Mouse (Mus musculus) gastrocnemius, adult 18-20 months (tissue): ENCODE results near the gene Arhgef7. TPM values are rescaled to one million over a fixed set of nuclear protein-coding genes. Genes with fewer than 3 reads are reported as not detected.

Experiments
- DNase-seq: peaks from one replicate; pipeline ENCODE4 v3.0.0; 2021; ENCODE audit warnings: low spot score
- total RNA-seq, 2 experiments: library from RNA; stranded (reverse); gene quantifications; 2 replicates each; pipeline ENCODE4 v1.2.3; 2021

The Arhgef7 gene
- total RNA-seq, 2 experiments from 2014 or later = 31.3 to 32.0 TPM

DNA sequence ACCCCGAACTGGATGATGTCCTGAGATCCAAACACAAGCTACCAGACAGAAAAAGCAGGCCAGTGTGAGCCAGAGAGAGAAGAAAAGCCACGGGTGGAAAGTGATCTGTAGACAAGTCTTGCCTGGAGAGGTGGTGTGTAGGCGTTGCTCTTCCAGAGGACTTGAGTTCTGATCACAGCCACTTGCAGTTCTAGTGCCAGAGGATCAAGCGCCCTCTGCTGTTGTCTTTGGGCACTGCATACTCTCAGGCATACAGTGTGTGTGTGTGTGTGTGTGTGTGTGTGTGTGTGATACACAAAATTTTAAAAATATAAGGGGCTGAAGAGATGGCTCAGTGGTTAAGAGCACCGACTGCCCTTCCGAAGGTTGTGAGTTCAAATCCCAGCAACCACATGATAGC lies 15.3 kb upstream of the Arhgef7 start:
- DNase-seq = no peak

DNA sequence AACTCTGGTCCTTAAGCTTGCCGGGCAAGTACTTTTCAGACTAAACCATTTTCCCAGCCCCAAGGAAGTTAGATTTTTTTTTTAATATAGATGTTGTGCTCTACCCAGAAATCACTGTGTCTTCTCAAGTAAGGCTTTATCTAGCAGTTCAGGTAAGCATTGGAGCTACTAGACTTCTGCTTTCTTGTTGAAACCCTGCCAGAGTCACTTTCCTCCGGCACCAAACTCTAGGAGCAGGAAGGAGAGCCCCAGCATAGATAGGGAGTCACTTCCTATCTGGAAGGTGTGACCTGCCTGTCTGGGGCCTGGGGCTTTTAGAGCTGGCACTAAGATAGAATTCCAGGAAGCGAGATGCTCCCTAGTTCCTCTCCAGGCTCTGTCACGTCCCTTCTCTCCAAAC lies 10.3 kb upstream of the Arhgef7 start:
- DNase-seq = no peak

DNA sequence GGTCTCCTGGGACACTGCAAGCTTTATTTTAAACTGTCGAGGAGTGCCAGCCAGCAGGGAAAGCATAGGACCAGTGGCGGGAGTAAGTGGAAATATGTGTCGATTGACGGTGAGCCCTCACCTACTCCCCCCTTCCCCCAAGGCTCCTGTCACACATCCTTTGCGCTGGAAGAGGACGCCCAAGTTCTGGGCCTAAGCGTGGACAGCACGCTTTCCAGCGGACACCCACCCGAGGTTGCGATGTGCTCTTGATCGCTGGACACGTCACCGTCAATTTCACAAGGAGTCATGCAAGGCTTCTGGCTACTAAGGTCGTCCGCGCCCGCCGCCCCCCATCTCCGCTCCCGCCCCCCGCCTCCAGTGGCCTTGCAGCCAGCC lies 259 bp upstream of the Arhgef7 start:
- DNase-seq = no peak

DNA sequence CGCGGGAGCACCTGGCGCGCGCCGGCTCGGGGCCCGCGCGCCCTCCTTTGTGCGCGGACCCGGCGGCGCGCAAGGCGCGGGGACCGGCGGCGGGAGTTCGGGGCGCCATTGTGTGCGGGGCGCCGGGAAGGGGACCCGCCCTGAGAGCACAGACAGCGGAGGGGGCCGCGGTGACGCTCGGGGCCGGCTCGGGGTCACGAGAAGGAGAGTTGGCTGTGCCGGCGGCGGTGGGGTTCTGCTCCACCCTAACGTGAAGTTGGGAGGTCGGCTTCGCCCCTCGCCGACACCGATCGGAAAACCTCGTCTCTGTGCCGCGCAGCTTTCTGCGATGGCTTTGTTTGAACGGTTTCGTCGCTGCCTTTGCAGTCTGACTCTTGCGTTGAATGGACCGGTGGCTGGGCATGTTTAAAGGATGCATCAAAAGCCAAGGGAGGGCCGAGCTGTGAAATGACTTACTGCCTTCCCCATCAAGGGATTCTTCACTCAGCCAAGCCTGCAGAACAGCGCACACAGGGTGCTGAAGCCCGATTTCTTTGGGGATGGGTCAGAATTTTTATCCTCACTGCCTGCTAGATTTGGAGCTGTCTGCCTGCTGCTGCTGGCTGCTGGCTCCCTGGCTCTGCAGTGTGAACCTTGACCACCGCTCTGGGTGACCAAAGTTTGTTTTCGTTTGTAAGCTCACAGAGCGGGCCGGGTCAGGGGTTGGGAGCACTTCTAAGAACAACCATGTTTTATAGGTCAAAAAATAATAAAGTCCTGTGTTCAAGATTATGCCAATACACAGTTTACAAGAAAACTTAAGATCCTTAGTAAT lies 1.2 kb downstream of the Arhgef7 start:
- DNase-seq = no peak

DNA sequence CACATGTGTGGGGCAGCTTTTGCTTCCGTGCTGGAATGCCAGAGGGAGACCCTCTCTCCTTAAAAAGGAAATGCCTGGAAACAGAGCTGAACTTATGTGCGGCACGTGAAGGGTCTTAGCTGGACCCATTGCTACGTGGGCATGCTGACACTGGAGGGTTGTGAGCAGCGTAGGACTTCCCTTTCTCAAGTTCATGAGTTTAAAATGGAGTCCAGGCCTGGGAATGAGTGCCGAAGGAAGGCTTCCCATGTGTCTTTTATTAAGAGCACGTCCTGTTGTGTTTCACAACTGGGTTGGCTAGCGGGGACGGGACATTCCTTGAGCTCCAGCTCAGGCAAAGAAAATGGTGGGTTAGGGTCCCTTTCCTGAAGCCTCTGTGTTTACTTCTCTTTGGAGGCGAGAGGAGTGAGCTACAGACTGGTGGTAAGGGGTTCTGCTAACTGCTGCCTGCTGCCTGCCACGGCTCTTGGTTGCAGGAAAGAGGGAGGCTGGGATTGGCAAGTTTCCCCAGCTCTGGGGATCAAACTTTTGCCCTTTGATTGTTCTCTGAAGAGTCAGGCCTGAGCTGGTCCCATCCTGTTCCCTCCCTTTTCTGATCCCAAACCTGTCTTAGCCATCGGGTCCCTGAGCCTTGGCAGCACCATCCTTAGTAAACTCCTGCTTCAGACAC lies 2.9 kb downstream of the Arhgef7 start:
- no peak for DNase-seq

DNA sequence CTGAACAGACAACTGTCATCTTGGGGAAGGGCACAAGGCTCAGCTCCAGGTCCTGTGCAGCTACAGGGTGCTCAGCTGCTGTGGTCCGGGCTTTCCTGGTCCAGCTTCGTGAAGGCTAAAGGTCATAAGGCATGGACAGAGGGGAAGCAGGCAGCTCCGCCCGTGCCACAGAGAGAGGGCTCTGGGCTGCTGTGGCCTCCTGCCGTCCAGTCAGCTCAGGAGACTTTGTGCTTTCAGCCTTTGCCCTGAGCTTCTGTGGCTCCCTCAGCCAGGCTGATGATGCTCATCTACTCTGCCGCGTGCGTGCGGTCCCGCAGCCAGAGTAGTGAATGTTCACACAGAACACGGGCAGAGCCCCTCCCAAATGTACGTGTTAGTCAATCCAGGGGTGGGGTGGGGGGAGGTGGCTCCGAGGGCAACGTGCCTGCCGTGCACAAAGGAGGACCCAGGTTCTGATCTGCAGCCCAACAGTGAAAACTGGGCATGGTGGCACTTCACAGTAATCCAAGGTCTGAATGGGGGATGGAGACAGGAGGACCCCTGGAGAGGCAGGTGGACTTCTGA lies 8.2 kb downstream of the Arhgef7 start:
- DNase-seq = no peak

- peak; percentile 49 for DNase-seq
Observed at GRCm38 (mm10) chr8:11737096-11737495, 9.6 kb downstream of the Arhgef7 start.

DNA sequence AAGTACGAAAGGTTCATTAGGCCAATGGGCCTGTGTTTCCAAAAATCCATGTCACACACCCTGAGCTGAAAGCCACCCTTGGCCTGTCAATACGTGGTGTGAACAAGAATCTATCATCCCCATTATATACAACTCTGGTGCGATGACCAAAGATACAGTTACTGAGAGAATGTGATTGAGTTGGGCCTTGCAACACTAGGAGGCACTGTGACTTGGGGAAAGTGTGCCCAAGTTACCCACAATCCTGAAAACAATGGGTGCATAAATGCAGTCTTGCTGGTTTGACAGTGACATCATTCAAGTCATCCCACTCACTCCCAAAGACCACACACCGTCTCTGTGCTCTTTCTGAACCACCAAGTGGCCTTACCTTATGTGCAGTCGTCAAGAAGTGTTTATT lies 11.6 kb downstream of the Arhgef7 start:
- no peak for DNase-seq

GRCm38 (mm10) chr8:11740857-11741256 lies 13.3 kb downstream of the Arhgef7 start:
- DNase-seq = no peak

- no peak for DNase-seq
Observed at GRCm38 (mm10) chr8:11743580-11743979, 16.1 kb downstream of the Arhgef7 start.

DNA sequence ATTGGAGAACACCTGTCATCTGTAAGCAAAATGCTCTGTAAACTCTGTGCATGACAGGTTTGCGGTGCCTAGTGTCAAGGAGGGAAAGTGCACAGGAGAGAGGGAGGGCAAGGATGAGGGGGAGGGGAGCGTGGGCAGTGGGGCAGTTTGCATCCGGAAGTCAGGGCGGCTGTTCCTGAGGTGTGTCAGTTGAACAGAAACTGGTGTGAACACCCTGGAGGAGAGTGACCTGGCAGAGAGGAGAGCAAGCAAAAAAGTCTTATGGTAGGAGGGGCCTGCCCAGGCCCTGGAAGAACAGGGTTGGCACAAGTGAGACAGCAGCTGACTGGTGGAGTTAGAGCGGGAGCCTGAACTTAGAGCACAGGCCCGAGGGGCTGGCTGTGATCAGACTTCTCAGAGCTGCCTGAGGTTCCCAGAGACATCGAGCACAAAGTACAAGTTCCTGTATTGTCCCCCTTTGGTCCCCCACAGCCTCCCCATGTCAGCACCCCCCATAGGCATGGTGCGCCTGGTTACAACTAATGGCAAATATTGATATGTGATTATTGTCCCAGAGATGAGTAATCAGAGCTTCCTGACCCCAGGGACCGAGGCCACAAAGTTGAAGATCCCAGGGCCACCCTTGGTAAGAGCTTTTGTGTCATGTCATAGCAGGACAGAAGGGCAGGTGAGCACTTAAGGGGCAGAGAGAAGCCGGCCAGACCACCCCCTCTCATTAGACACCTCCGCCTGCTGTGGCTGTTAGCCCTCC lies 19.5 kb downstream of the Arhgef7 start:
- no peak for DNase-seq

GRCm38 (mm10) chr8:11749472-11749871 lies 22.0 kb downstream of the Arhgef7 start:
- no peak for DNase-seq

- no peak for DNase-seq
Observed at GRCm38 (mm10) chr8:11752338-11752737, 24.8 kb downstream of the Arhgef7 start.

- no peak for DNase-seq
Observed at GRCm38 (mm10) chr8:11753155-11753941, 25.8 kb downstream of the Arhgef7 start.

DNA sequence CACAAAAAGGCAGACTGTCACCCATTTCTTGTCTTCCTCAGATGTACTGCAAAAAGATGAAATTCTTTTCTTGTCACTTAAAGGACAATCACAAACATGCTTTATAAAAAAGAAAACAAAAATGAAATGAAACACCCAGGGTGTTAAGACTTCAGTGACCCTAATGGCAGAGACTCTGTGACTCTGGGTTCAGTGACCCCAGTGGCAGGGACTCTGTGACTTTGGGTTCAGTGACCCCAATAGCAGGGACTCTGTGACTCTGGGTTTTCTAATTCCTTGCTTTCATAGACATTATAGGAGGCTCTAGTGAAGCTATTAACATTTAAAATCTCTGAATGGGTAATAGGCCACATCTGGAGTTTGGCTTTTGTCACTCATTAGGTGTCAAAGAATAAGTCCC lies 27.2 kb downstream of the Arhgef7 start:
- DNase-seq = no peak

DNA sequence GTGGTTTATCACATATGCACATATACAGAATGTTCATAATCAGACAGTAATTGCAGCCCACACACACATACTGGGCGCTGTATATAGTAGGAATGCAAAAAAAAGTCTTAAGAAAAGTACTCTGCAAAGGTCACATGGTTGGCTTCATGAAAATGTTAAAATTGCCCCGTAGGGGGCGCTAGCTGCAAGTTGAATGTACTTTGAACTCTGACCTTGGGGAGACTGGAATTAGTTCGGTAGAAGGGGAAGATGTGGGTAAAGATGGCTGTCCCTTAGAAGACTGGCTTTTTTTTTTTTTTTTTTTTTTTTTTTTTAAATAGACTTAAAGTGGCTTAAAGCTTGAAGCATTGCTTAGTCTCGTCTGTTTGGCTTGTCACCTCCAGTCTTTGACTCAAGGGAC lies 28.4 kb downstream of the Arhgef7 start:
- DNase-seq = peak; percentile 77

- peak; percentile 91 for DNase-seq
Observed at GRCm38 (mm10) chr8:11757568-11758481, 30.3 kb downstream of the Arhgef7 start.

- no peak for DNase-seq
Observed at GRCm38 (mm10) chr8:11758482-11759281, 31.2 kb downstream of the Arhgef7 start.

DNA sequence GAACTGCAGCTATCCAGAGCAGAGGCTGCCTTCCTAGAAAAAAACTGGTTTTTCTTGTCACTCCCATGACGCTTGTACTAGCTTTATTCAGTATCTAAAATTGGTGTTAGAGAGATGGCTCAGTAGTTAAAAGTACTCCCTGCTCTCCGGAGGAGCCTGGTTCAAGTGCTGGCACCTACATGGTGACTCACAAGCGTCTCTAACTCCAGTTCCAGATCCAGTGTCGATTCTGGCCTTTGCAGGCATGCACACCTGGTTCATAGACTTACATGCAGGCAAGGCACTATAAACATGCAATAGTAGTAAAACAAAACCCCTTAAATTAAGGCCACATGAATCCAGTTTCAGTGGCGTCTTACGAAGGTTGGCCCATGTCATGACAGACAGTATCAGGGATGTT lies 34.0 kb downstream of the Arhgef7 start:
- no peak for DNase-seq
